Mouse (Mus musculus) hindbrain, embryonic 12.5 days (tissue): ENCODE results near the gene Dab1. TPM values are rescaled to one million over a fixed set of nuclear protein-coding genes. Genes with fewer than 3 reads are reported as not detected.

Experiments
- ATAC-seq: fragments of 200-750 bp; cut with Nextera tagmentation; 2 replicates; pipeline ENCODE4 v1.8.0; 2017; ENCODE audit warnings: moderate TSS enrichment; ENCODE audit not compliant: low FRiP score
- H3K27ac ChIP-seq: fragments of 300-500 bp; sonication (generic); 2 replicates; pipeline ENCODE4 v1.5.1; 2016; ENCODE audit warnings: mild to moderate bottlenecking
- H3K27me3 ChIP-seq: fragments of 300-500 bp; sonication (generic); 2 replicates; pipeline ENCODE4 v1.6.1; 2016; ENCODE audit warnings: mild to moderate bottlenecking
- H3K36me3 ChIP-seq: fragments of 300-500 bp; sonication (generic); 2 replicates; pipeline ENCODE4 v1.6.1; 2016; ENCODE audit warnings: mild to moderate bottlenecking
- H3K4me1 ChIP-seq: fragments of 300-500 bp; sonication (generic); 2 replicates; pipeline ENCODE4 v1.6.1; 2016
- H3K4me2 ChIP-seq: fragments of 300-500 bp; sonication (generic); replicated peaks from 2 replicates; pipeline ENCODE4 v1.6.1; 2016; ENCODE audit warnings: mild to moderate bottlenecking
- H3K4me3 ChIP-seq: fragments of 300-500 bp; sonication (generic); 2 replicates; pipeline ENCODE4 v1.5.1; 2016; ENCODE audit warnings: mild to moderate bottlenecking
- H3K9ac ChIP-seq: fragments of 300-500 bp; sonication (generic); 2 replicates; pipeline ENCODE4 v1.6.1; 2016; ENCODE audit warnings: mild to moderate bottlenecking, moderate library complexity
- H3K9me3 ChIP-seq: fragments of 300-500 bp; sonication (generic); replicated peaks from 2 replicates; pipeline ENCODE4 v1.6.1; 2016; ENCODE audit warnings: mild to moderate bottlenecking
- WGBS: fragments of 180-500 bp; shearing (Covaris S2); methylation state at CpG from one replicate; pipeline ENCODE4 v1.1.7; 2016; 5-methylcytosine and 5-hydroxymethylcytosine counted together
- polyA plus RNA-seq: library from polyadenylated mRNA; unstranded; fragments of >200 nt; fragmentation: Nextera tagmentation; extraction: Ambion mirVana; gene quantifications from 2 replicates; pipeline ENCODE4 v1.2.1, GENCODE M21; 2016

Gene Dab1
- polyA plus RNA-seq, 1 experiment from 2014 or later: 77.0 TPM

- Histone ChIP-seq H3K4me3 (no peak overlapping the region), H3K36me3 (no peaks in the 10 kb centered on the region), H3K9me3 (no peaks in the 10 kb centered on the region), H3K9ac (no peak overlapping the region), H3K4me2 (no peak overlapping the region), H3K27ac (no peak overlapping the region), H3K4me1 (no peaks in the 10 kb centered on the region), H3K27me3 (no peaks in the 10 kb centered on the region)
- no peak for ATAC-seq
- WGBS: 26% methylated on average over 1 of the region's 1 CpGs
Observed at GRCm38 (mm10) chr4:103857173-103857572, 238.0 kb downstream of the Dab1 start.

GRCm38 (mm10) chr4:103875564-103875963 lies 256.4 kb downstream of the Dab1 start:
- no peaks in the 10 kb centered on the region for H3K36me3 ChIP-seq
- no peaks in the 10 kb centered on the region for H3K27me3 ChIP-seq
- no peak overlapping the region for H3K4me3 ChIP-seq
- H3K9ac ChIP-seq: no peak overlapping the region
- H3K27ac ChIP-seq: no peak overlapping the region
- no peaks in the 10 kb centered on the region; the same call in 1 of the 2 replicates for H3K4me1 ChIP-seq
- no peak for ATAC-seq
- WGBS: 50% methylated on average over 3 of the region's 3 CpGs
- no peaks in the 10 kb centered on the region for H3K9me3 ChIP-seq
- no peak overlapping the region for H3K4me2 ChIP-seq

GRCm38 (mm10) chr4:103878841-103879240 lies 259.7 kb downstream of the Dab1 start:
- no peaks in the 10 kb centered on the region; the same call in 1 of the 2 replicates for H3K4me1 ChIP-seq
- H3K27me3 ChIP-seq: no peaks in the 10 kb centered on the region
- no peak overlapping the region for H3K27ac ChIP-seq
- no peak overlapping the region for H3K4me2 ChIP-seq
- no peak for ATAC-seq
- no peak overlapping the region for H3K9ac ChIP-seq
- WGBS: 75% methylated on average over 4 of the region's 4 CpGs
- H3K9me3 ChIP-seq: no peaks in the 10 kb centered on the region
- H3K36me3 ChIP-seq: no peaks in the 10 kb centered on the region
- no peak overlapping the region for H3K4me3 ChIP-seq

- Histone ChIP-seq H3K9ac (no peak overlapping the region), H3K4me2 (no peak overlapping the region), H3K4me3 (no peak overlapping the region), H3K36me3 (no peaks in the 10 kb centered on the region), H3K27me3 (no peaks in the 10 kb centered on the region), H3K9me3 (no peaks in the 10 kb centered on the region), H3K27ac (no peak overlapping the region), H3K4me1 (no peaks in the 10 kb centered on the region; the same call in 1 of the 2 replicates)
- no peak for ATAC-seq
- WGBS: 64% methylated on average over 3 of the region's 3 CpGs
Observed at GRCm38 (mm10) chr4:103881641-103882040, 262.5 kb downstream of the Dab1 start.

- Histone ChIP-seq H3K27ac (no peak overlapping the region), H3K4me1 (no peaks in the 10 kb centered on the region), H3K4me2 (no peak overlapping the region), H3K36me3 (no peaks in the 10 kb centered on the region), H3K27me3 (no peaks in the 10 kb centered on the region), H3K9me3 (no peaks in the 10 kb centered on the region), H3K4me3 (no peak overlapping the region), H3K9ac (no peak overlapping the region)
- WGBS: 80% methylated on average over 2 of the region's 2 CpGs
- no peak for ATAC-seq
Observed at GRCm38 (mm10) chr4:103888086-103888485, 268.9 kb downstream of the Dab1 start.

GRCm38 (mm10) chr4:103889110-103889509 lies 270.0 kb downstream of the Dab1 start:
- no peaks in the 10 kb centered on the region for H3K27me3 ChIP-seq
- H3K4me3 ChIP-seq: no peak overlapping the region
- no peak overlapping the region for H3K27ac ChIP-seq
- no peak overlapping the region for H3K4me2 ChIP-seq
- H3K9ac ChIP-seq: no peak overlapping the region
- H3K4me1 ChIP-seq: no peaks in the 10 kb centered on the region
- H3K36me3 ChIP-seq: no peaks in the 10 kb centered on the region
- 98% methylated on average over 3 of the region's 3 CpGs for WGBS
- H3K9me3 ChIP-seq: no peaks in the 10 kb centered on the region
- ATAC-seq: no peak

GRCm38 (mm10) chr4:103896806-103897205 lies 277.6 kb downstream of the Dab1 start:
- H3K27ac ChIP-seq: no peak overlapping the region
- no peak for ATAC-seq
- 0 out of 2 replicates have a peak, but pooled peaks cover 4% of the 10 kb centered on the region for H3K4me1 ChIP-seq
- H3K4me3 ChIP-seq: no peak overlapping the region
- no peak overlapping the region for H3K4me2 ChIP-seq
- H3K36me3 ChIP-seq: no peaks in the 10 kb centered on the region
- no peaks in the 10 kb centered on the region for H3K27me3 ChIP-seq
- no peaks in the 10 kb centered on the region for H3K9me3 ChIP-seq
- H3K9ac ChIP-seq: no peak overlapping the region
- 87% methylated on average over 4 of the region's 4 CpGs for WGBS

GRCm38 (mm10) chr4:103897702-103898101 lies 278.5 kb downstream of the Dab1 start:
- Histone ChIP-seq H3K27ac (no peak overlapping the region), H3K27me3 (no peaks in the 10 kb centered on the region), H3K36me3 (no peaks in the 10 kb centered on the region), H3K9me3 (no peaks in the 10 kb centered on the region), H3K4me1 (0 out of 2 replicates have a peak, but pooled peaks cover 4% of the 10 kb centered on the region), H3K4me3 (no peak overlapping the region), H3K4me2 (no peak overlapping the region), H3K9ac (no peak overlapping the region)
- no peak for ATAC-seq
- WGBS: 64% methylated on average over 6 of the region's 6 CpGs

- Histone ChIP-seq H3K4me2 (no peak overlapping the region), H3K27me3 (no peaks in the 10 kb centered on the region), H3K9ac (no peak overlapping the region), H3K36me3 (no peaks in the 10 kb centered on the region), H3K4me3 (no peak overlapping the region), H3K27ac (no peak overlapping the region), H3K9me3 (no peaks in the 10 kb centered on the region), H3K4me1 (no peaks in the 10 kb centered on the region)
- WGBS: 46% methylated on average over 4 of the region's 4 CpGs
- ATAC-seq: no peak
Observed at GRCm38 (mm10) chr4:103911441-103911840, 292.3 kb downstream of the Dab1 start.

GRCm38 (mm10) chr4:103912071-103912470 lies 292.9 kb downstream of the Dab1 start:
- WGBS: 69% methylated on average over 6 of the region's 6 CpGs
- Histone ChIP-seq H3K9me3 (no peaks in the 10 kb centered on the region), H3K4me1 (no peaks in the 10 kb centered on the region), H3K4me2 (no peak overlapping the region), H3K27me3 (no peaks in the 10 kb centered on the region), H3K36me3 (no peaks in the 10 kb centered on the region), H3K27ac (no peak overlapping the region), H3K4me3 (no peak overlapping the region), H3K9ac (no peak overlapping the region)
- no peak for ATAC-seq

- Histone ChIP-seq H3K27me3 (no peaks in the 10 kb centered on the region), H3K4me2 (no peak overlapping the region), H3K27ac (no peak overlapping the region), H3K36me3 (no peaks in the 10 kb centered on the region), H3K4me1 (peaks cover 14% of the 10 kb centered on the region), H3K9me3 (no peaks in the 10 kb centered on the region), H3K4me3 (no peak overlapping the region), H3K9ac (no peak overlapping the region)
- ATAC-seq: peak; percentile 48; the same call in 1 of the 2 replicates
- 48% methylated on average over 3 of the region's 3 CpGs for WGBS
Observed at GRCm38 (mm10) chr4:103922431-103922931, 303.3 kb downstream of the Dab1 start.

GRCm38 (mm10) chr4:103926682-103927081 lies 307.5 kb downstream of the Dab1 start:
- Histone ChIP-seq H3K36me3 (no peaks in the 10 kb centered on the region), H3K9me3 (no peaks in the 10 kb centered on the region), H3K4me2 (no peak overlapping the region), H3K9ac (no peak overlapping the region), H3K4me3 (no peak overlapping the region), H3K27ac (no peak overlapping the region), H3K4me1 (peaks cover 22% of the 10 kb centered on the region), H3K27me3 (no peaks in the 10 kb centered on the region)
- no peak for ATAC-seq
- 43% methylated on average over 5 of the region's 5 CpGs for WGBS

GRCm38 (mm10) chr4:103929631-103930030 lies 310.5 kb downstream of the Dab1 start:
- Histone ChIP-seq H3K27me3 (no peaks in the 10 kb centered on the region), H3K27ac (peak overlapping the region; percentile 64), H3K36me3 (no peaks in the 10 kb centered on the region), H3K4me1 (peaks cover 18% of the 10 kb centered on the region), H3K4me2 (no peak overlapping the region), H3K9me3 (no peaks in the 10 kb centered on the region), H3K9ac (no peak overlapping the region), H3K4me3 (no peak overlapping the region)
- ATAC-seq: no peak
